Mouse (Mus musculus) heart, adult 8-10 months (tissue): ENCODE results near the gene Ifna1. TPM values are rescaled to one million over a fixed set of nuclear protein-coding genes. Genes with fewer than 3 reads are reported as not detected.
"Not testable (repeated sequence)": the region's sequence is repeated elsewhere in the genome, so short reads cannot be mapped to it uniquely, and the experiment has no call there.

ENCODE experiments used
- DNase-seq: peaks from one replicate; pipeline ENCODE4 v3.0.0; 2022; ENCODE audit warnings: low spot score
- total RNA-seq, 4 experiments: library from RNA; stranded (reverse); gene quantifications; 2 replicates each; pipeline ENCODE4 v1.2.4; 2022

The Ifna1 gene
- total RNA-seq, result not detected

GRCm38 (mm10) chr4:88849698-88850097, at the start of gene Ifna1:
Ifna1 (plus strand) TSS chr4:88850087.
- DNase-seq, result no peak

- DNase-seq, result not testable (repeated sequence)
Observed at GRCm38 (mm10) chr4:88802954-88803353, 46.9 kb upstream of the Ifna1 start, which contains the start of gene Gm13287. Gm13287 (plus strand) TSS chr4:88803254.

GRCm38 (mm10) chr4:88805231-88805630, 44.7 kb upstream of the Ifna1 start, which contains the start of gene Gm13288:
Gm13288 (plus strand) TSS chr4:88805531.
- DNase-seq, result not testable (repeated sequence)

- DNase-seq, result not testable (repeated sequence)
Observed at GRCm38 (mm10) chr4:88805761-88806160, 44.1 kb upstream of the Ifna1 start.

GRCm38 (mm10) chr4:88815928-88816327, 34.0 kb upstream of the Ifna1 start, which contains the start of gene Ifna7:
Ifna7 (plus strand) TSS chr4:88816228.
- no peak for DNase-seq

GRCm38 (mm10) chr4:88819659-88820058, 30.2 kb upstream of the Ifna1 start, which contains the start of gene Ifna11:
Ifna11 (plus strand) TSS chr4:88819959.
- DNase-seq, result no peak

GRCm38 (mm10) chr4:88822995-88823394, 26.9 kb upstream of the Ifna1 start:
- no peak for DNase-seq

GRCm38 (mm10) chr4:88827116-88827515, 22.8 kb upstream of the Ifna1 start, which contains the start of gene Ifna6:
Ifna6 (plus strand) TSS chr4:88827416.
- not testable (repeated sequence) for DNase-seq

- DNase-seq, result no peak
Observed at GRCm38 (mm10) chr4:88830523-88830922, 19.4 kb upstream of the Ifna1 start.

- DNase-seq, result not testable (repeated sequence)
Observed at GRCm38 (mm10) chr4:88835225-88835624, 14.7 kb upstream of the Ifna1 start, which contains the start of gene Ifna5. Ifna5 (plus strand) TSS chr4:88835525.

GRCm38 (mm10) chr4:88838828-88839227, 11.1 kb upstream of the Ifna1 start:
- no peak for DNase-seq

GRCm38 (mm10) chr4:88840058-88840457, 9.8 kb upstream of the Ifna1 start:
- no peak for DNase-seq

GRCm38 (mm10) chr4:88841438-88841911, 8.4 kb upstream of the Ifna1 start, which contains the start of gene Ifna4:
Ifna4 (plus strand) TSS chr4:88841861.
- no peak for DNase-seq

GRCm38 (mm10) chr4:88845334-88845733, 4.6 kb upstream of the Ifna1 start:
- no peak for DNase-seq

- no peak for DNase-seq
Observed at GRCm38 (mm10) chr4:88851026-88851763, 1.3 kb downstream of the Ifna1 start.

GRCm38 (mm10) chr4:88859214-88859613, 9.3 kb downstream of the Ifna1 start:
- DNase-seq, result no peak

- no peak for DNase-seq
Observed at GRCm38 (mm10) chr4:88863309-88863708, 13.4 kb downstream of the Ifna1 start.

GRCm38 (mm10) chr4:88864599-88864998, 14.7 kb downstream of the Ifna1 start:
- DNase-seq, result peak; percentile 13

- DNase-seq, result no peak
Observed at GRCm38 (mm10) chr4:88865011-88865569, 15.2 kb downstream of the Ifna1 start.

- DNase-seq, result peak; percentile 69
Observed at GRCm38 (mm10) chr4:88867366-88867925, 17.6 kb downstream of the Ifna1 start.

- peak; percentile 25 for DNase-seq
Observed at GRCm38 (mm10) chr4:88867926-88868911, 18.3 kb downstream of the Ifna1 start.
